Mouse (Mus musculus) forebrain, embryonic 15.5 days (tissue): ENCODE measurements around the gene Stard9. TPM values are rescaled to one million over a fixed set of nuclear protein-coding genes. Genes with fewer than 3 reads are reported as not detected.
A peak's percentile ranks its signal among the peaks of the same experiment; 100 is the strongest.

Source experiments
- ATAC-seq: fragments of 200-750 bp; cut with Nextera tagmentation; replicated peaks from 2 replicates; pipeline ENCODE4 v1.8.0; 2017; ENCODE audit warnings: mild to moderate bottlenecking, moderate TSS enrichment, moderate library complexity
- H3K27ac ChIP-seq: fragments of 300-500 bp; sonication (generic); replicated peaks from 2 replicates; pipeline ENCODE4 v1.5.1; 2015; ENCODE audit warnings: mild to moderate bottlenecking, inconsistent platforms
- H3K27me3 ChIP-seq: fragments of 300-500 bp; sonication (generic); 2 replicates; pipeline ENCODE4 v1.6.1; 2015; ENCODE audit warnings: inconsistent platforms
- H3K36me3 ChIP-seq: fragments of 300-500 bp; sonication (generic); 2 replicates; pipeline ENCODE4 v1.6.1; 2015; ENCODE audit warnings: mild to moderate bottlenecking, inconsistent platforms
- H3K4me1 ChIP-seq: fragments of 300-500 bp; sonication (generic); 2 replicates; pipeline ENCODE4 v1.6.1; 2015; ENCODE audit warnings: inconsistent platforms
- H3K4me2 ChIP-seq: fragments of 300-500 bp; sonication (generic); replicated peaks from 2 replicates; pipeline ENCODE4 v1.6.1; 2015; ENCODE audit warnings: mild to moderate bottlenecking, inconsistent platforms
- H3K4me3 ChIP-seq: fragments of 300-500 bp; sonication (generic); 2 replicates; pipeline ENCODE4 v1.5.1; 2015; ENCODE audit warnings: mild to moderate bottlenecking, inconsistent platforms
- H3K9ac ChIP-seq: fragments of 300-500 bp; sonication (generic); replicated peaks from 2 replicates; pipeline ENCODE4 v1.6.1; 2015; ENCODE audit warnings: mild to moderate bottlenecking, inconsistent platforms
- H3K9me3 ChIP-seq: fragments of 300-500 bp; sonication (generic); 2 replicates; pipeline ENCODE4 v1.6.1; 2016; ENCODE audit warnings: inconsistent platforms
- WGBS: fragments of 180-500 bp; shearing (Covaris S2); methylation state at CpG from one replicate; pipeline ENCODE4 v1.1.7; 2015; ENCODE audit warnings: mixed read lengths; 5-methylcytosine and 5-hydroxymethylcytosine counted together
- polyA plus RNA-seq: library from polyadenylated mRNA; unstranded; fragments of >200 nt; fragmentation: Nextera tagmentation; extraction: Ambion mirVana; gene quantifications from 2 replicates; pipeline ENCODE4 v1.2.1, GENCODE M21; 2015

The Stard9 gene
- polyA plus RNA-seq, 1 experiment from 2014 or later: 4.1 TPM

- Histone ChIP-seq H3K27me3 (no peaks in the 10 kb centered on the region), H3K9me3 (no peaks in the 10 kb centered on the region), H3K9ac (no peak overlapping the region), H3K36me3 (peaks cover 25% of the 10 kb centered on the region), H3K4me1 (no peaks in the 10 kb centered on the region), H3K4me2 (no peak overlapping the region), H3K27ac (no peak overlapping the region), H3K4me3 (no peak overlapping the region)
- no peak for ATAC-seq
- WGBS: 93% methylated on average over 3 of the region's 3 CpGs
Observed at GRCm38 (mm10) chr2:120710154-120710553, 81.2 kb downstream of the Stard9 start.

- Histone ChIP-seq H3K27ac (no peak overlapping the region), H3K4me2 (no peak overlapping the region), H3K27me3 (no peaks in the 10 kb centered on the region), H3K4me1 (no peaks in the 10 kb centered on the region), H3K36me3 (peaks cover 28% of the 10 kb centered on the region), H3K9me3 (no peaks in the 10 kb centered on the region), H3K4me3 (no peak overlapping the region), H3K9ac (no peak overlapping the region)
- no peak for ATAC-seq
- 89% methylated on average over 3 of the region's 3 CpGs for WGBS
Observed at GRCm38 (mm10) chr2:120710948-120711347, 82.0 kb downstream of the Stard9 start.

GRCm38 (mm10) chr2:120713441-120713840 lies 84.5 kb downstream of the Stard9 start:
- no peak for ATAC-seq
- H3K9ac ChIP-seq: no peak overlapping the region
- WGBS: 97% methylated on average over 3 of the region's 3 CpGs
- no peak overlapping the region for H3K27ac ChIP-seq
- no peaks in the 10 kb centered on the region for H3K27me3 ChIP-seq
- no peak overlapping the region for H3K4me2 ChIP-seq
- H3K36me3 ChIP-seq: peaks cover 45% of the 10 kb centered on the region
- no peaks in the 10 kb centered on the region for H3K4me1 ChIP-seq
- no peaks in the 10 kb centered on the region for H3K9me3 ChIP-seq
- no peak overlapping the region for H3K4me3 ChIP-seq

- Histone ChIP-seq H3K27me3 (no peaks in the 10 kb centered on the region), H3K27ac (no peak overlapping the region), H3K9me3 (no peaks in the 10 kb centered on the region), H3K4me1 (no peaks in the 10 kb centered on the region), H3K4me3 (no peak overlapping the region), H3K9ac (no peak overlapping the region), H3K4me2 (no peak overlapping the region), H3K36me3 (peaks cover 82% of the 10 kb centered on the region)
- ATAC-seq: no peak
- WGBS: 95% methylated on average over 8 of the region's 8 CpGs
Observed at GRCm38 (mm10) chr2:120718496-120718895, 89.6 kb downstream of the Stard9 start.

- WGBS: 94% methylated on average over 6 of the region's 6 CpGs
- no peak overlapping the region for H3K4me2 ChIP-seq
- H3K27ac ChIP-seq: no peak overlapping the region
- no peak for ATAC-seq
- no peaks in the 10 kb centered on the region for H3K9me3 ChIP-seq
- H3K27me3 ChIP-seq: no peaks in the 10 kb centered on the region
- H3K4me1 ChIP-seq: no peaks in the 10 kb centered on the region
- no peak overlapping the region for H3K9ac ChIP-seq
- H3K4me3 ChIP-seq: no peak overlapping the region
- H3K36me3 ChIP-seq: peaks cover 86% of the 10 kb centered on the region
Observed at GRCm38 (mm10) chr2:120720821-120721220, 91.9 kb downstream of the Stard9 start.

GRCm38 (mm10) chr2:120721911-120722310 lies 93.0 kb downstream of the Stard9 start:
- no peak overlapping the region for H3K4me3 ChIP-seq
- 95% methylated on average over 2 of the region's 2 CpGs for WGBS
- no peaks in the 10 kb centered on the region for H3K4me1 ChIP-seq
- no peaks in the 10 kb centered on the region for H3K27me3 ChIP-seq
- H3K9me3 ChIP-seq: no peaks in the 10 kb centered on the region
- peaks cover 95% of the 10 kb centered on the region for H3K36me3 ChIP-seq
- no peak overlapping the region for H3K4me2 ChIP-seq
- ATAC-seq: no peak
- no peak overlapping the region for H3K9ac ChIP-seq
- H3K27ac ChIP-seq: no peak overlapping the region

GRCm38 (mm10) chr2:120722491-120722890 lies 93.6 kb downstream of the Stard9 start:
- Histone ChIP-seq H3K4me2 (no peak overlapping the region), H3K9ac (no peak overlapping the region), H3K9me3 (no peaks in the 10 kb centered on the region), H3K36me3 (peaks cover 92% of the 10 kb centered on the region), H3K4me3 (no peak overlapping the region), H3K4me1 (no peaks in the 10 kb centered on the region), H3K27ac (no peak overlapping the region), H3K27me3 (no peaks in the 10 kb centered on the region)
- ATAC-seq: no peak
- 67% methylated on average over 8 of the region's 8 CpGs for WGBS

- no peak for ATAC-seq
- no peak overlapping the region for H3K27ac ChIP-seq
- no peak overlapping the region for H3K4me2 ChIP-seq
- 72% methylated on average over 4 of the region's 4 CpGs for WGBS
- peaks cover 86% of the 10 kb centered on the region for H3K36me3 ChIP-seq
- peaks cover 6% of the 10 kb centered on the region for H3K4me1 ChIP-seq
- no peaks in the 10 kb centered on the region for H3K9me3 ChIP-seq
- H3K4me3 ChIP-seq: no peak overlapping the region
- H3K27me3 ChIP-seq: no peaks in the 10 kb centered on the region
- no peak overlapping the region for H3K9ac ChIP-seq
Observed at GRCm38 (mm10) chr2:120723621-120724020, 94.7 kb downstream of the Stard9 start.

GRCm38 (mm10) chr2:120724176-120724575 lies 95.3 kb downstream of the Stard9 start:
- no peak overlapping the region for H3K27ac ChIP-seq
- no peaks in the 10 kb centered on the region for H3K27me3 ChIP-seq
- H3K36me3 ChIP-seq: peaks cover 80% of the 10 kb centered on the region
- no peak for ATAC-seq
- no peaks in the 10 kb centered on the region for H3K9me3 ChIP-seq
- H3K9ac ChIP-seq: no peak overlapping the region
- no peak overlapping the region for H3K4me2 ChIP-seq
- peaks cover 11% of the 10 kb centered on the region for H3K4me1 ChIP-seq
- H3K4me3 ChIP-seq: no peak overlapping the region
- WGBS: 87% methylated on average over 6 of the region's 6 CpGs

GRCm38 (mm10) chr2:120729775-120730585 lies 101.1 kb downstream of the Stard9 start:
- Histone ChIP-seq H3K4me2 (peak overlapping the region; percentile 81), H3K9ac (peak overlapping the region; percentile 90), H3K27ac (no peak overlapping the region), H3K4me1 (peaks cover 35% of the 10 kb centered on the region), H3K9me3 (no peaks in the 10 kb centered on the region), H3K36me3 (peaks cover 27% of the 10 kb centered on the region), H3K4me3 (peak overlapping the region; percentile 97), H3K27me3 (no peaks in the 10 kb centered on the region)
- ATAC-seq: no peak
- 9% methylated on average over 23 of the region's 23 CpGs for WGBS

GRCm38 (mm10) chr2:120730639-120731166 lies 101.8 kb downstream of the Stard9 start:
- Histone ChIP-seq H3K4me1 (peaks cover 35% of the 10 kb centered on the region), H3K9me3 (no peaks in the 10 kb centered on the region), H3K4me3 (peak overlapping the region; percentile 97), H3K27me3 (no peaks in the 10 kb centered on the region), H3K36me3 (peaks cover 20% of the 10 kb centered on the region), H3K9ac (peak overlapping the region; percentile 90), H3K27ac (peak overlapping the region; percentile 92), H3K4me2 (peak overlapping the region; percentile 81)
- under 1% methylated on average over 50 of the region's 50 CpGs for WGBS
- no peak; the same call in none of the 2 replicates for ATAC-seq

- Histone ChIP-seq H3K27ac (peak overlapping the region; percentile 92), H3K9me3 (no peaks in the 10 kb centered on the region), H3K4me3 (peak overlapping the region; percentile 97), H3K4me1 (peaks cover 35% of the 10 kb centered on the region), H3K27me3 (no peaks in the 10 kb centered on the region), H3K4me2 (peak overlapping the region; percentile 81), H3K36me3 (peaks cover 14% of the 10 kb centered on the region), H3K9ac (peak overlapping the region; percentile 90)
- ATAC-seq: peak; percentile 98
- WGBS: under 1% methylated on average over 58 of the region's 61 CpGs
Observed at GRCm38 (mm10) chr2:120731167-120731862, 102.4 kb downstream of the Stard9 start.
